Mouse (Mus musculus): ENCODE data around the gene Ms4a4b. TPM values are rescaled to one million over a fixed set of nuclear protein-coding genes. Genes with fewer than 3 reads are reported as not detected.

The Ms4a4b gene
- total RNA-seq, 1 experiment = not detected

DNA sequence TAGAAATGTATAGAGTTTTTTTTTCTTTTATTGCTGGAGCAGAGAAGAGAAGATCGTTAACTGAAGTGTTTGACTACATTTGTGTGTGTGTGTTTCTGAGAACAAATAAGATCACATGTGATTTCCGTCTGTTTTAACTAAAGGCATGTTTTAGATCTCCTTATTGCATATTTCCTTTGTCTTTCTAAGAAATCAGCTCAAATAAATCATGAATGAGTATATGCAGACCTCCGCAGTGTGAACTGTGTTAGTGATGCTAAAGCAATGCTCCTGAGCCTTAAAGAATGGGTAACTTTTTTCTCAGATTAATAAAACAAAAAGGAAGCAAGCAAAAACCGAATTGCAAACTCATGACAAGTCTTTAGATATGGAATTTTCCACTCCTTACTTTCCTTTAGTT, 40.6 kb downstream of the Ms4a4b start:
- DNase-seq (ENCODE audit: low read depth, low spot score) = no peak
- no peak for TF ChIP-seq MAFK (IDR thresholded peaks at IDR 0.05; ENCODE audit: insufficient read depth, low read depth, low read length)
- no peak for TF ChIP-seq ZNF384 (IDR thresholded peaks at IDR 0.05; ENCODE audit: low read depth, low read length)
- no peak for TF ChIP-seq HCFC1 (IDR thresholded peaks at IDR 0.05; ENCODE audit: borderline replicate concordance, insufficient read depth, low read length)
- TF ChIP-seq ZC3H11A (IDR thresholded peaks at IDR 0.05; ENCODE audit: borderline replicate concordance, low read depth, low read length) = no peak
- no peak for TF ChIP-seq CHD2 (IDR thresholded peaks at IDR 0.05; ENCODE audit: low read depth, low read length)
- Histone ChIP-seq H3K9me3 (ENCODE audit: control insufficient read depth, insufficient read depth, low read depth, low read length) (no peaks in the 10 kb centered on the region), H3K9ac (ENCODE audit: insufficient read depth, low read depth, low read length, poor library complexity, severe bottlenecking) (no peak overlapping the region), H3K4me1 (ENCODE audit: control insufficient read depth in 2 of 2, insufficient read depth in 2 of 2, low read length in 2 of 2, poor library complexity in 1 of 2) (no peaks in the 10 kb centered on the region), H3K27ac (ENCODE audit: insufficient read depth, low read depth, low read length, poor library complexity, severe bottlenecking) (no peak overlapping the region), H3K4me3 (ENCODE audit: insufficient read depth in 1 of 2, low read depth in 1 of 2, low read length in 2 of 2, poor library complexity in 1 of 2, severe bottlenecking in 1 of 2) (no peak overlapping the region), H3K36me3 (ENCODE audit: control insufficient read depth, insufficient read depth, low read length, poor library complexity, severe bottlenecking) (no peaks in the 10 kb centered on the region)
- in situ Hi-C loops (cut with MboI; ENCODE audit: low sequenced_read_pairs in 2 of 2, unreplicated experiment in 2 of 2) = no loop called here

DNA sequence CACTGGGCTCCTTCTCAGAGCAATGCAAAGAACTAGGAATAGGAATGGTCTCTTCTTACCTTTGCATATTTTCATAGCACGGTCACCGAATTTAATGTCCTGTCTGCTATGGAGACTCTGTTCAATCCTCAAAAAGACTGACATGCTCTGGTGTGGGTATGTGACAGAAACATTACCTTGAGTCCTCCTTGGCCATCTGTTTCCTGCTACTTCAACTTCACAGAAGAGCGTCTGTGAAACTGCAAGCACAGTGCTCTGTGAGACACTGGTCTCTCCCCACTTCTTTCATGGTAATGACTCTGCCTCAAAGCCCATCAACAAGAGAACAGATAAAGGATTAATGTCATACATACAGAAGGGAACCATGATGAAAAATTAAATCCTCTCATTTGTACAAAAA, 41.0 kb downstream of the Ms4a4b start:
- Histone ChIP-seq H3K4me1 (ENCODE audit: control insufficient read depth in 2 of 2, insufficient read depth in 2 of 2, low read length in 2 of 2, poor library complexity in 1 of 2) (no peaks in the 10 kb centered on the region), H3K36me3 (ENCODE audit: control insufficient read depth, insufficient read depth, low read length, poor library complexity, severe bottlenecking) (no peaks in the 10 kb centered on the region), H3K27ac (ENCODE audit: insufficient read depth, low read depth, low read length, poor library complexity, severe bottlenecking) (no peak overlapping the region), H3K9ac (ENCODE audit: insufficient read depth, low read depth, low read length, poor library complexity, severe bottlenecking) (no peak overlapping the region), H3K9me3 (ENCODE audit: control insufficient read depth, insufficient read depth, low read depth, low read length) (no peaks in the 10 kb centered on the region), H3K4me3 (ENCODE audit: insufficient read depth in 1 of 2, low read depth in 1 of 2, low read length in 2 of 2, poor library complexity in 1 of 2, severe bottlenecking in 1 of 2) (no peak overlapping the region)
- TF ChIP-seq HCFC1 (IDR thresholded peaks at IDR 0.05; ENCODE audit: borderline replicate concordance, insufficient read depth, low read length) (no peak), CHD2 (IDR thresholded peaks at IDR 0.05; ENCODE audit: low read depth, low read length) (no peak), ZC3H11A (IDR thresholded peaks at IDR 0.05; ENCODE audit: borderline replicate concordance, low read depth, low read length) (no peak), MAFK (IDR thresholded peaks at IDR 0.05; ENCODE audit: insufficient read depth, low read depth, low read length) (no peak), ZNF384 (IDR thresholded peaks at IDR 0.05; ENCODE audit: low read depth, low read length) (no peak)
- DNase-seq (ENCODE audit: low read depth, low spot score) = no peak
- in situ Hi-C loops (cut with MboI; ENCODE audit: low sequenced_read_pairs in 2 of 2, unreplicated experiment in 2 of 2) = no loop called here

DNA sequence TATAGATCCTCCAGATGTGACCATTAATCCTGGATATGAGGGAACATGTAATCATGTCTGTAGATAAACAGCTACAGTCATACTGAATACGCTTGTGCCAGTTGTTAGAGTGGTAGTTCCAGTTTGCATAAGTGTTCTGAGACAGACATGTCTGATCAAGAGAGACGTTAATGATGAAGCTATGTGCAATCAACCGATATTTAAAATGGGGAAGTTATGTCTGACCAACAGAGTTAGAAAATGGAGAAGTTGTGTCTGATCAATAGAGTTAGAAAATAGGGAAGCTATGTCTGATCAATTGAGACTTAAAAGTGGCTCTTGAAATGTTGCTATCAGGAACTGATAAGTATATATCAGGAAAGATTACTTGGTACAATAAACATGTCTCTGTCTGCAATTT, 41.9 kb downstream of the Ms4a4b start:
- in situ Hi-C loops (cut with MboI; ENCODE audit: low sequenced_read_pairs in 2 of 2, unreplicated experiment in 2 of 2) = no loop called here
- H3K27ac ChIP-seq (ENCODE audit: insufficient read depth, low read depth, low read length, poor library complexity, severe bottlenecking) = no peak overlapping the region
- H3K9ac ChIP-seq (ENCODE audit: insufficient read depth, low read depth, low read length, poor library complexity, severe bottlenecking) = no peak overlapping the region
- no peaks in the 10 kb centered on the region for H3K9me3 ChIP-seq (ENCODE audit: control insufficient read depth, insufficient read depth, low read depth, low read length)
- no peak overlapping the region for H3K4me3 ChIP-seq (ENCODE audit: insufficient read depth in 1 of 2, low read depth in 1 of 2, low read length in 2 of 2, poor library complexity in 1 of 2, severe bottlenecking in 1 of 2)
- TF ChIP-seq ZNF384 (IDR thresholded peaks at IDR 0.05; ENCODE audit: low read depth, low read length) = no peak
- TF ChIP-seq ZC3H11A (IDR thresholded peaks at IDR 0.05; ENCODE audit: borderline replicate concordance, low read depth, low read length) = no peak
- no peak for TF ChIP-seq HCFC1 (IDR thresholded peaks at IDR 0.05; ENCODE audit: borderline replicate concordance, insufficient read depth, low read length)
- TF ChIP-seq MAFK (IDR thresholded peaks at IDR 0.05; ENCODE audit: insufficient read depth, low read depth, low read length) = no peak
- no peak for DNase-seq (ENCODE audit: low read depth, low spot score)
- no peaks in the 10 kb centered on the region for H3K4me1 ChIP-seq (ENCODE audit: control insufficient read depth in 2 of 2, insufficient read depth in 2 of 2, low read length in 2 of 2, poor library complexity in 1 of 2)
- H3K36me3 ChIP-seq (ENCODE audit: control insufficient read depth, insufficient read depth, low read length, poor library complexity, severe bottlenecking) = no peaks in the 10 kb centered on the region

GRCm38 (mm10) chr19:11485746-11486145, 42.4 kb downstream of the Ms4a4b start, which contains the start of gene Gm8369:
Gm8369 (plus strand) TSS chr19:11485938.
- DNase-seq (ENCODE audit: low read depth, low spot score) = no peak
- Histone ChIP-seq H3K36me3 (ENCODE audit: control insufficient read depth, insufficient read depth, low read length, poor library complexity, severe bottlenecking) (no peaks in the 10 kb centered on the region), H3K27ac (ENCODE audit: insufficient read depth, low read depth, low read length, poor library complexity, severe bottlenecking) (no peak within 1 kb of the TSS), H3K9me3 (ENCODE audit: control insufficient read depth, insufficient read depth, low read depth, low read length) (no peaks in the 10 kb centered on the region), H3K4me3 (ENCODE audit: insufficient read depth in 1 of 2, low read depth in 1 of 2, low read length in 2 of 2, poor library complexity in 1 of 2, severe bottlenecking in 1 of 2) (no peak within 1 kb of the TSS), H3K4me1 (ENCODE audit: control insufficient read depth in 2 of 2, insufficient read depth in 2 of 2, low read length in 2 of 2, poor library complexity in 1 of 2) (no peaks in the 10 kb centered on the region), H3K9ac (ENCODE audit: insufficient read depth, low read depth, low read length, poor library complexity, severe bottlenecking) (no peak within 1 kb of the TSS)
- TF ChIP-seq HCFC1 (IDR thresholded peaks at IDR 0.05; ENCODE audit: borderline replicate concordance, insufficient read depth, low read length) (no peak), MAFK (IDR thresholded peaks at IDR 0.05; ENCODE audit: insufficient read depth, low read depth, low read length) (no peak), CHD2 (IDR thresholded peaks at IDR 0.05; ENCODE audit: low read depth, low read length) (no peak), ZC3H11A (IDR thresholded peaks at IDR 0.05; ENCODE audit: borderline replicate concordance, low read depth, low read length) (no peak), ZNF384 (IDR thresholded peaks at IDR 0.05; ENCODE audit: low read depth, low read length) (no peak)
- in situ Hi-C loops (cut with MboI; ENCODE audit: low sequenced_read_pairs in 2 of 2, unreplicated experiment in 2 of 2) = no loop called here

DNA sequence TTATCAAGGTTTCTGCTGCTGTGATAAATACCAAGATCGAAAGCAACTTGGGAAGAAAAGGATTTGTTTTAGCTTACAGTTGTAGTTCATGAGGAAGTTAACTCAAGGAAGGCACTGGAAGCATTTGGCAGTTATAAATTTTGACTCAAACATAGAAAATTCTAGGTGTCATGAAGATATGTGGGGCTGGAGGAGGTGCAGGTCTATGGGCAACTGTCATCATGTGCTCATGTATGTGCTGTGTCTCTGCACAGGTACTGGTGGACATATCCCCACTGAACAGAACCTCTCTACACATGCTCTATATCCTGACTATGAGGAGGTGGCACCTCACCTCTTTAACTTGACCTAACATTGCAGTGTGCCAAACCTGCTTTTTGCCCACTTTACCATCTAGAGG, 43.2 kb downstream of the Ms4a4b start:
- TF ChIP-seq MAFK (IDR thresholded peaks at IDR 0.05; ENCODE audit: insufficient read depth, low read depth, low read length) (no peak), HCFC1 (IDR thresholded peaks at IDR 0.05; ENCODE audit: borderline replicate concordance, insufficient read depth, low read length) (no peak), CHD2 (IDR thresholded peaks at IDR 0.05; ENCODE audit: low read depth, low read length) (no peak), ZNF384 (IDR thresholded peaks at IDR 0.05; ENCODE audit: low read depth, low read length) (no peak), ZC3H11A (IDR thresholded peaks at IDR 0.05; ENCODE audit: borderline replicate concordance, low read depth, low read length) (no peak)
- no peak overlapping the region for H3K4me3 ChIP-seq (ENCODE audit: insufficient read depth in 1 of 2, low read depth in 1 of 2, low read length in 2 of 2, poor library complexity in 1 of 2, severe bottlenecking in 1 of 2)
- no peak overlapping the region for H3K27ac ChIP-seq (ENCODE audit: insufficient read depth, low read depth, low read length, poor library complexity, severe bottlenecking)
- H3K9me3 ChIP-seq (ENCODE audit: control insufficient read depth, insufficient read depth, low read depth, low read length) = no peaks in the 10 kb centered on the region
- no peak overlapping the region for H3K9ac ChIP-seq (ENCODE audit: insufficient read depth, low read depth, low read length, poor library complexity, severe bottlenecking)
- no peaks in the 10 kb centered on the region for H3K36me3 ChIP-seq (ENCODE audit: control insufficient read depth, insufficient read depth, low read length, poor library complexity, severe bottlenecking)
- in situ Hi-C loops (cut with MboI; ENCODE audit: low sequenced_read_pairs in 2 of 2, unreplicated experiment in 2 of 2) = no loop called here
- DNase-seq (ENCODE audit: low read depth, low spot score) = no peak
- H3K4me1 ChIP-seq (ENCODE audit: control insufficient read depth in 2 of 2, insufficient read depth in 2 of 2, low read length in 2 of 2, poor library complexity in 1 of 2) = no peaks in the 10 kb centered on the region
